Mouse (Mus musculus) hindlimb bud, embryonic 11.5 days (tissue): ENCODE data around the gene Pgm5.
"Not testable (repeated sequence)": the region's sequence is repeated elsewhere in the genome, so short reads cannot be mapped to it uniquely, and the experiment has no call there.

Experiments
- DNase-seq: peaks from one replicate; pipeline ENCODE4 v3.0.0-alpha.2; 2012; ENCODE audit warnings: low read depth, low spot score; ENCODE audit errors: extremely low spot score

The Pgm5 gene

GRCm38 (mm10) chr19:24707071-24707906 is 154.4 kb downstream of the Pgm5 start:
- no peak for DNase-seq

- peak; percentile 52 for DNase-seq
Observed at GRCm38 (mm10) chr19:24705395-24705794, 156.3 kb downstream of the Pgm5 start.

GRCm38 (mm10) chr19:24704326-24704725 is 157.3 kb downstream of the Pgm5 start:
- no peak for DNase-seq

- no peak for DNase-seq
Observed at GRCm38 (mm10) chr19:24703680-24704079, 158.0 kb downstream of the Pgm5 start.

- not testable (repeated sequence) for DNase-seq
Observed at GRCm38 (mm10) chr19:24703168-24703567, 158.5 kb downstream of the Pgm5 start.

GRCm38 (mm10) chr19:24701716-24702115 is 159.9 kb downstream of the Pgm5 start:
- no peak for DNase-seq

- DNase-seq = no peak
Observed at GRCm38 (mm10) chr19:24700664-24701063, 161.0 kb downstream of the Pgm5 start.

GRCm38 (mm10) chr19:24699910-24700309 is 161.7 kb downstream of the Pgm5 start:
- no peak for DNase-seq

GRCm38 (mm10) chr19:24699196-24699595 is 162.5 kb downstream of the Pgm5 start:
- no peak for DNase-seq

- no peak for DNase-seq
Observed at GRCm38 (mm10) chr19:24698651-24699050, 163.0 kb downstream of the Pgm5 start.

GRCm38 (mm10) chr19:24697946-24698345 is 163.7 kb downstream of the Pgm5 start:
- no peak for DNase-seq

- no peak for DNase-seq
Observed at GRCm38 (mm10) chr19:24692691-24693090, 169.0 kb downstream of the Pgm5 start.

GRCm38 (mm10) chr19:24689531-24689930 is 172.1 kb downstream of the Pgm5 start:
- no peak for DNase-seq

GRCm38 (mm10) chr19:24688327-24688726 is 173.3 kb downstream of the Pgm5 start:
- no peak for DNase-seq

- no peak for DNase-seq
Observed at GRCm38 (mm10) chr19:24686411-24686810, 175.2 kb downstream of the Pgm5 start.

GRCm38 (mm10) chr19:24683016-24683720 is 178.5 kb downstream of the Pgm5 start:
- DNase-seq = no peak

- no peak for DNase-seq
Observed at GRCm38 (mm10) chr19:24677242-24677984, 184.2 kb downstream of the Pgm5 start.

- DNase-seq = no peak
Observed at GRCm38 (mm10) chr19:24676429-24676828, 185.2 kb downstream of the Pgm5 start.

- DNase-seq = no peak
Observed at GRCm38 (mm10) chr19:24673762-24674161, 187.9 kb downstream of the Pgm5 start, which contains the start of gene Tmem252. Gene Tmem252, plus strand, starts transcription at chr19:24674008.

GRCm38 (mm10) chr19:24673331-24673730 is 188.3 kb downstream of the Pgm5 start:
- DNase-seq = no peak

GRCm38 (mm10) chr19:24672366-24672960 is 189.2 kb downstream of the Pgm5 start:
- no peak for DNase-seq
